Mouse (Mus musculus): ENCODE measurements around the gene St6galnac5.

The St6galnac5 gene

GRCm38 (mm10) chr3:152867654-152868525 lies 114.2 kb downstream of the St6galnac5 start:
- no peak for DNase-seq (ENCODE audit: inconsistent ontology term)

DNA sequence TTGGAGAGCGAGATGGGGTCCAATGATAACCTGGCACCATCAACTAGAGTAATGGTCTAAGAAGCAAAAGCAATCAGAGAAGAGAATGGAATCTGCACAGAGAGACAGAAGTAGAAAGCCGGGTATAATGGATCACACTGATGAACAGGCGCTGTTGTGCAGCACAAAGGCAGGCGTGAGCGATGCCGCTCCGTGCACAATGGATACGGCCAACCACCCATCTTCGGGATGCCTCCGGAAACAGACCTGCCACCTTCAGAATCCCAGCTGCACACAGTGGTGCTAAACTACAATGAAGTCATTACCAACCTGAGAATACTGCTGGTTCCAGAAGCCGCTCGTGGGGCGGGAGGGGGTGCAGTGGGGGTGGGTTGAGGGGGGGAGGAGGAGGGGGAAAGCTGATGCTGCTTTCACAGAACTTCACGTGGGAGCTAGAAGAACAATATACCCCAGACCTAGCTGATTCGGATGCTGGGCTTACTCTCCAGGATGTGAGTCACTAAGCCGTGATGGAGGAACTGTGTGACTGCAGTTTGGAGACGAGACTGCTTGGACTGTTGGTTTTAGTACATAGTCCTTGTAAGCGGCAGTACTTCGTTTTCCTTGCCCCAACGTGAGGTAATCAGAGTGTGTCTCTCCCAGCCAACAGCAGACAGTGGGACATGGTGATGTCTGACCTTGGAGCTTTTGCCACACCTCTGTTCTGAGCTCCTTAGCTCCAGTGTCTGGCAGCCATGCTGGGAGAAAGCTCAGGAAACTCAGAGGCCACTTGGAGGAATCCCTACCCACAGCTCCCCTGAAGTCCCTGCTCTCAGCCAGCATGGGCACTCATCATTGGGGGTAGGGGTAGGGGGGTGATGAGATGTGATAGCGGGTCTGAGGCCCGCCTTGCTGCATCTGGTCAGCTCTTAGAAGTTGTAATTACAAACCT lies 115.7 kb downstream of the St6galnac5 start:
- DNase-seq (ENCODE audit: inconsistent ontology term), result no peak

DNA sequence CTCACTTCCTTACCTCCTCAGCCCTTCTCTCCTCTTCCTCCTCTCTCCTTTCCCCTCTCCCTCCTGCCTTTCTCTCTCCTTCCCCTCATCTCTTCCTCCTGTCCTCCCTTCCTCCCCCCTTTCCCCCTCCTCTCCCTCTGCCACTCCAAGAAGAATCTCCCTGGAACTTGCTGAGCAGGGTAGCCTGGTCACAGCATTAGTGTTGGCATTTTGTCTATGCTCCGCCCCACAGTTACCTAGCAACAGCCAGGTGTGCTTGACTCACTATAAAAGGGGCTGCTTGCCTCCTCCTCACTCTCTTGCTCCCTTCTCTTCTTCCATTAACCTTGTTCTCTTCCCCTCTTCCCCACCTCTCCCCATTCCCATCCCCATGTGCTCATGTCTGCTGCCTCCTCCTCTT lies 120.1 kb downstream of the St6galnac5 start:
- no peak for DNase-seq (ENCODE audit: inconsistent ontology term)

DNA sequence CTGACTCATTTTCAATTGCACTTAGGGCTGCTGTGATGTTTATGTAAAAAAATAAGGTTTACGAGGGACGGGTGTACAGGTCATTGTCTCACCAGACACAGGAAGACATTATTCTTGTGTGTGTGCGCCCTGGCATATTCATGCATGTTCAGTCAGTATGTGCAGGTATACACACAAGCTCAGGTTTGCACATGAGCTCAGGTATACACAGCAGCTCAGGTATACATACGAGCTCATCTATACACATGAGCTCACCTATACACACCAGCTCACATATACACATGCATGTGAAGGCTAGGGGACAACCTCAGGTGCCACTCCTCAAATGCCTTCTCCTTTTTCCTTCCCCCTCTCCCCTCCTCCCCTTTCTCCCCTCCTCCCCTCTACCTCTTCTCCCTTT lies 120.6 kb downstream of the St6galnac5 start:
- DNase-seq (ENCODE audit: inconsistent ontology term), result no peak

- no peak for DNase-seq (ENCODE audit: inconsistent ontology term)
Measured at GRCm38 (mm10) chr3:152856095-152856494, 126.0 kb downstream of the St6galnac5 start.

- DNase-seq (ENCODE audit: inconsistent ontology term), result no peak
Measured at GRCm38 (mm10) chr3:152855006-152855614, 126.9 kb downstream of the St6galnac5 start.

DNA sequence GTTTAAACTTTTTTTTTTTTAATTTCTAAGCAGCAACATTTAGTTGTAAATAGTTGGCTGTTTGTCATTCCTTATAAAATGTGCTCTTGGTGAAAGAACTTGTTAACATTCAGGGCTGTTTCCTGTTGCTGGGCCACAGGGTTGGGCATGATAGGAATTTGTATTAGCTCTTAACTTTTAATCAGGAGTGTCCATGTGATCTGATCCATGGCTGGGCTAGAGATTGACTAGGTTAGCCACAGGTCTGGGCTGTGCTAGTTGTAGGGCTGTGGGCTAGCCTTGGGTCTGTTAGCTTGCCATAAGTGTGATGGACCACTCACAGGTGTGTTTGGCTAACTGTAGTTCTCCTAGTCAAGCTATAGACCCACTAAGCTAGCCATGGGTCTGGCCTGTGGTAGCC lies 138.1 kb downstream of the St6galnac5 start:
- DNase-seq (ENCODE audit: inconsistent ontology term), result no peak

DNA sequence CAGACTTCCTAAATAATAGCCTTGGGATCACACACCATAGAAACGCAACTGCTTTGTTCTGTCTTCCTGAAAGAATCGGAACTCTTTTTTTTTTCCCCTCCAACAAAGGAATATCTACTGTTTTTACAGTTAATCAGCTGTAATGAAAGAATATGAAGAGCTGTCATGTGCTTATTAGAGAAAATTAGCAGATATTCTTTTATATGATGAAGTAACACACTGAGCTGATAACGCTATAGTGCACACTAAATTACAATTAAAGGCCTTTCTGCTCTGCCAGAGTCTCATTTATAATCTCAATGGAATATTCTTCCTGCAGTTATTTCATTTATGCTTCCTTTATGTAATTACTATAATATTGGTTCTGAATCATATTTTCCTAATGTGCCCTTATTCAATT lies 139.4 kb downstream of the St6galnac5 start:
- DNase-seq (ENCODE audit: inconsistent ontology term), result no peak

- DNase-seq (ENCODE audit: inconsistent ontology term), result peak; percentile 25
Measured at GRCm38 (mm10) chr3:152841264-152841663, 140.8 kb downstream of the St6galnac5 start.

DNA sequence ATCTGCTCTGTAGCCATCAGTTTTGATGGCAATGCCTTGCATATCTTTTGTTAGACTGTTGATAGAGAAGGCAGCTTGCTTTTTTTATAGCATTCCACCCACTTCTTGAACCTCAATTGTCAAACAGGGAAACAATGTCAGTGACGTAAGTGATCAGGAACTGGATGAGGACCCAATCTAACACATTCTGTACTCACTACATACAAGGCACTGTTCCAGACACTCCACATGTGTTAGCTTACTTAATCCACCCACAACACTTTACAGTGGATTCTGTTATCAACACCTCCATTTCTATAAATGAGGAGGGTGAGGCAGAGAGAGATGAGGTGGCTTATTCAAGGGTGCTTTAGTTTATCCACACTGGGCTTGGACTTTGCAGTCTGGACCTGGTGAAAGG lies 144.1 kb downstream of the St6galnac5 start:
- no peak for DNase-seq (ENCODE audit: inconsistent ontology term)

- DNase-seq (ENCODE audit: inconsistent ontology term), result no peak
Measured at GRCm38 (mm10) chr3:152837407-152837806, 144.6 kb downstream of the St6galnac5 start.

DNA sequence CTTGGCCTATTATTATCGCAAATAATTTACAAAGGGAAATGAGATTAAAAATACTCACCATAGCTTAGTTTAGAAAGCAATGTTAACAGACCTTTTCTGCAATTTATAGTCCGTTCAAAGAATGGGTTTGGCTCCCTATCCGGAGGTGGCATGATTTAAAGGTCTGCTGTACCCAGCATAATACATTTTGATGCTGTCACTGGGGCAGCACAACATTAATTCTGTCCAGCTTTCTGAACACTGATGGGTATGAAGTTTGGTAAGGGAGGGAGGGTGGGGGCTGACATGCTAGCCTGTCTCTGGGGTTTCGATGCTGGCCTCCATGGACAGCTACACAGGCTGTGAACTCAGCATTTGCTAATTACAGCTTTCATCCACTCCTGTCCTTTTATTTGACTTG lies 149.6 kb downstream of the St6galnac5 start:
- no peak for DNase-seq (ENCODE audit: inconsistent ontology term)

GRCm38 (mm10) chr3:152831974-152832373 lies 150.1 kb downstream of the St6galnac5 start:
- no peak for DNase-seq (ENCODE audit: inconsistent ontology term)

GRCm38 (mm10) chr3:152831377-152831776 lies 150.7 kb downstream of the St6galnac5 start:
- peak; percentile 79 for DNase-seq (ENCODE audit: inconsistent ontology term)

GRCm38 (mm10) chr3:152821202-152821601 lies 160.8 kb downstream of the St6galnac5 start:
- peak; percentile 82 for DNase-seq (ENCODE audit: inconsistent ontology term)

DNA sequence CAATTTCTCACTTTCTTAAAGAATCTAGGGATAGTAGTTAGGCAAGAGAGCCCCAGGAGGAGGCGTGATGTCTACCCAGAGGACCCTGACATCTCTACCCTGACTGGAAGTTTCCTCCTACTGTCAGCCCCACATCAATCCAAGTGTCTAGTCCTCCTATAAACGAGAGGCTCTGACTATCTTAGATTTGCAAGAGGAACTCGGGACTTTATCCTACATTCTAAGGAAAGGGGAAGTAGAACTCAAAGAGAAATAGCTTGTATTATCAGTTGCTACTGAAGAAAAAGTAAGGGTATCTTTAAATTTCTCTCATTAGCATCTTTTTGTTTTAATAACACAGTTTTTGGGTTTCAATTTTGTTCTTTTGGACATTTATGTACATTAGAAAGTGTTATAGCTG lies 161.6 kb downstream of the St6galnac5 start:
- DNase-seq (ENCODE audit: inconsistent ontology term), result no peak

DNA sequence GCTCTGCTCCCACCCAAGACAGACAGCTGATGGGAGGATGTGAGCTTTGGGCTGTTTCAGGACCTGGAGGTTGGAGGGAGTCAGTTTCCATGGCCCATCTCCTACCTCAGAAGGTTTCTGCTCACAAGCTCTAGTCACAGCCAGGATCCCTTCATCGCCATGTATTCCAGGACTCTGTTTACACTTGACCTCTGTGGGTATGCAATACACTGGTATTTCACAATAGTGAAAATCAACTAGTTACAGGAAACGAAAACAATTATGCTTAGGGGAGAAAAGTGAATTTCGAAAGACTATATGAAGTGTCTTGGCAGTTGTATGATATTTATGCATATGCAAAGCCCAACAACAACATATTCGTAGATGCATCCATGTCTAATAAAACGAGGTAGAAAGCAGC lies 166.9 kb downstream of the St6galnac5 start:
- DNase-seq (ENCODE audit: inconsistent ontology term), result no peak

- DNase-seq (ENCODE audit: inconsistent ontology term), result peak; percentile 90
Measured at GRCm38 (mm10) chr3:152813905-152814304, 168.1 kb downstream of the St6galnac5 start.

DNA sequence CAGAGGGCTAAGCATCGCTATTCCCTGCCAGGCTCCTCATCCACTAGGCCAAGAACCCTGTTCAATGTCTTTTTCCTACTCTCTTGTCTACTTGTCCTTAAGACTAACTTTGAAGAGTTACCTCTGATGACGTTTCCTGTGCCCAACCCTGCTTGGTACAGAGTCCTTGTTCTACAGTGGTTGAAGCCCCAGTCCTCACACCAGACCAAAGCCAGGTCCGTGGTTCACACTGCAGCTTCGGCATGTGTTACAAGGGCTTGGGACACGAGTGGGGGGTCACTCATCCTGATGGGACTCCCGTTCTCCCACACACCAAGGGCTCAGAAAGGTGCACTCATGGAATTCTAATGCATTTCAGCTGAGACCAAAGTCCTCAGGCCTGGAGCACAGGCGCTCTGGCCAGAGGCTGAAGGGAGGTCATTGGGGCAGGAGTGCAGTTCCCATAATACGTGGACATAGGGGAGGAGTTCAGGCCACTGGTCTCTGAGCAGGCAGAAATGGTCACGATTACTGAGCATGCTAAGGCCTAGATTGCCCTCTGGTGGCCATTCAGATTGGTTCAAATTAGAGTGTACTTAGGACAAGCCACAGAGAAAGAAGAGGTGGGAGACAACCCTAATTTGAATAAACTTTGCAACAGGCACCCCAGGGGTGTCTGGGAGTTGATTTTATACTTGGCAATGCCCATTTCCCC lies 182.2 kb downstream of the St6galnac5 start:
- DNase-seq (ENCODE audit: inconsistent ontology term), result no peak

DNA sequence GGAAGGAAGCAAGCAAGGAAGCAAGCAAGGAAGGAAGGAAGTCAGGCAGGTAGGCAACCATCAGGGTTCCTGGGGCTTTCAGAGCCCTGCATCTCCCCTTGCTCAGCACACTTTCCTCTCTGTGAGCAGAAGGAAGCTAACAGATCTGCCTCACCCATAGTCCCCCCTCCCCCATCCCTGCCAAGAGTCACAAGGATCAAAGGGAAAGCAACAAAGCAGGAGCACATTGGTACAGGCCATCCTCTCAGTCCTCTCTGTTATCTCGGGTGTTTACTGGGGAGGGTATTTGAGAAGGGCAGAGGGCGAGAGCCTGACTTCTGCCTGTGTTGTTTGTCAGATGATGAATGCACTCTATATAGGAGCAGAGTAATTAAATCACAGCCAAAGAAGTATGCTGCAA lies 184.7 kb downstream of the St6galnac5 start:
- no peak for DNase-seq (ENCODE audit: inconsistent ontology term)

DNA sequence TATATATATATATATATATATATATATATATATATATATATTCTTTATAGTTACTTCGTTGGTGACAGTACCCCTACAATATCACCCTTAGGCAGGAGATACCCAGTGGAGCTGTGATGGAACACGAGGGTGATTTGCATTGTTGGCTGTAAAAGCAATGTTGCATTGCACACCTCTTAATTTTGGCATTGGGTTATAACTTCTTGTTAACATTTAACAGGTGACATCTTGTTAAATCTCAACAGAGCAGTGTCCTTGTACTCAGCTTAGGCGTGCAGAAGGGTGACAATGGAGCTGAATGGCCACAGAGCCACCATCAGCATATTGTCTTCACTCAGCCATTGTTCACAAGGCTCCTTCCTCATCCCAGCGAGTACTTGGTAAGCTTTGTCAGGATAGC lies 185.8 kb downstream of the St6galnac5 start:
- DNase-seq (ENCODE audit: inconsistent ontology term), result no peak

GRCm38 (mm10) chr3:152793006-152793405 lies 189.0 kb downstream of the St6galnac5 start:
- no peak for DNase-seq (ENCODE audit: inconsistent ontology term)
